Mouse (Mus musculus): ENCODE measurements at regions not wholly inside any gene's neighbourhood (a gene's known extent, or its start where the extent isn't known, plus 50 kb on each side); places are given as distances from the start of the nearest gene placed in this dataset.

GRCm38 (mm10) chr7:116882268-116882964 lies 378.2 kb downstream of the Nucb2 start:
- DNase-seq = peak; percentile 56 to 70

- peak; percentile 26 to 49 for DNase-seq
These were observed 389.7 kb downstream of the Nucb2 start for GRCm38 (mm10) chr7:116893846-116894245.

- no peak for DNase-seq
These were observed 411.6 kb downstream of the Nucb2 start for GRCm38 (mm10) chr7:116915797-116916196.

GRCm38 (mm10) chr7:116917921-116918670 lies 413.9 kb downstream of the Nucb2 start:
- no peak for DNase-seq

- DNase-seq = no peak
These were observed 434.3 kb upstream of the Xylt1 start for GRCm38 (mm10) chr7:116946448-116946847.

GRCm38 (mm10) chr7:116959196-116959895 lies 421.4 kb upstream of the Xylt1 start:
- no peak for DNase-seq

- no peak for DNase-seq
These were observed 416.9 kb upstream of the Xylt1 start for GRCm38 (mm10) chr7:116963839-116964238.

GRCm38 (mm10) chr7:116991351-116991750 lies 389.4 kb upstream of the Xylt1 start:
- DNase-seq = no peak

- no peak for DNase-seq
These were observed 388.6 kb upstream of the Xylt1 start for GRCm38 (mm10) chr7:116992166-116992565.

GRCm38 (mm10) chr7:116995770-116996169 lies 385.0 kb upstream of the Xylt1 start:
- no peak for DNase-seq

- DNase-seq = no peak
These were observed 377.6 kb upstream of the Xylt1 start for GRCm38 (mm10) chr7:117003167-117003566.

- DNase-seq = no peak
These were observed 362.4 kb upstream of the Xylt1 start for GRCm38 (mm10) chr7:117018349-117018748.

GRCm38 (mm10) chr7:117021716-117022115 lies 359.1 kb upstream of the Xylt1 start:
- DNase-seq = peak; percentile 78 to 80

GRCm38 (mm10) chr7:117044926-117045325 lies 335.9 kb upstream of the Xylt1 start:
- DNase-seq = no peak

- DNase-seq = no peak
These were observed 331.5 kb upstream of the Xylt1 start for GRCm38 (mm10) chr7:117049249-117049648.

GRCm38 (mm10) chr7:117065771-117066170 lies 315.0 kb upstream of the Xylt1 start:
- DNase-seq = no peak

GRCm38 (mm10) chr7:117090911-117091550 lies 289.7 kb upstream of the Xylt1 start:
- peak; percentile 22 to 51 for DNase-seq

GRCm38 (mm10) chr7:117092860-117093259 lies 287.9 kb upstream of the Xylt1 start:
- DNase-seq = no peak

GRCm38 (mm10) chr7:117097618-117098017 lies 283.2 kb upstream of the Xylt1 start:
- no peak for DNase-seq

- no peak for DNase-seq
These were observed 281.7 kb upstream of the Xylt1 start for GRCm38 (mm10) chr7:117099041-117099440.

- DNase-seq = no peak
These were observed 277.7 kb upstream of the Xylt1 start for GRCm38 (mm10) chr7:117103035-117103434.

GRCm38 (mm10) chr7:117106691-117107191 lies 274.0 kb upstream of the Xylt1 start:
- DNase-seq = no peak

- DNase-seq = no peak
These were observed 272.4 kb upstream of the Xylt1 start for GRCm38 (mm10) chr7:117108391-117108790.
